Mouse (Mus musculus): ENCODE measurements around the gene Ccdc93.

DNA sequence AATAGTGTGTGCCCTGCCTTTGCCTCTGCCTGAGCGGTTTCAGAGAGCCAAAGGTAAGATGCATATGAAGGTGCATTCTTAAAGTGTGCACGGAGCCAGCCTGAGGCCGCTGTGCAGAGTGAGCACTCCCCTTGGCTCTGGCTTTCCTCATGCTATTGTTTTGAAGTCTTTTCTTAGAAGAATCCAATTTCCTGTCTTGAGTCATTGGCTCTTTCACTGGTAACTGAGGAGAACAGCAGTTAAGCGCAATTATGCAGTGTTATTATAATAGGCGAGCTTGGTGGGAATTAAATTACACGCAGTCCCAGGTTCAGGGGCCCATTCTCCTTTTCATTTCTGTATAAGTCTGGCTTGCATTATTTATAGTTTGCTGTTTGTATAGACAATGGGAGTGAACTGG lies 21.6 kb downstream of the Ccdc93 start:
- TF ChIP-seq POLR2A (IDR thresholded peaks at IDR 0.05; ENCODE audit: control insufficient read depth, low read depth, low read length): no peak
- no peak for TF ChIP-seq CTCF (IDR thresholded peaks at IDR 0.05; ENCODE audit: control insufficient read depth, insufficient read depth, insufficient replicate concordance, low read depth, low read length)

Data from testis, adult 2 months (tissue).